Mouse (Mus musculus): ENCODE data around the gene Hhipl1. TPM values are rescaled to one million over a fixed set of nuclear protein-coding genes. Genes with fewer than 3 reads are reported as not detected.

Gene Hhipl1
- polyA plus RNA-seq, 1 experiment from 2014 or later: 2.3 TPM

GRCm38 (mm10) chr12:108308363-108308856 is 2.3 kb downstream of the Hhipl1 start:
- Histone ChIP-seq H3K4me2 (ENCODE audit: low read depth, low read length) (no peak overlapping the region), H3K4me3 (ENCODE audit: low read depth, low read length) (no peak overlapping the region), H3K9me3 (ENCODE audit: control insufficient read depth, low read length) (no peaks in the 10 kb centered on the region), H3K36me3 (ENCODE audit: control insufficient read depth, insufficient read depth, low read length) (no peaks in the 10 kb centered on the region), H3K27me3 (ENCODE audit: control insufficient read depth, insufficient read depth, low read length) (no peaks in the 10 kb centered on the region), H3K4me1 (ENCODE audit: control insufficient read depth, insufficient read depth, low read length) (peaks cover 3% of the 10 kb centered on the region; the same call in 1 of the 2 replicates), H3K27ac (ENCODE audit: low read depth, low read length) (no peak overlapping the region), H3K9ac (replicated peaks; ENCODE audit: low read depth, low read length) (no peak overlapping the region)
- WGBS: 89% methylated on average over 16 of the region's 16 CpGs
- ATAC-seq (ENCODE audit: low read depth): no peak

- H3K9ac ChIP-seq (replicated peaks; ENCODE audit: low read depth, low read length): no peak overlapping the region
- no peak for ATAC-seq (ENCODE audit: low read depth)
- no peaks in the 10 kb centered on the region for H3K36me3 ChIP-seq (ENCODE audit: control insufficient read depth, insufficient read depth, low read length)
- peaks cover 3% of the 10 kb centered on the region; the same call in 1 of the 2 replicates for H3K4me1 ChIP-seq (ENCODE audit: control insufficient read depth, insufficient read depth, low read length)
- no peaks in the 10 kb centered on the region for H3K9me3 ChIP-seq (ENCODE audit: control insufficient read depth, low read length)
- no peaks in the 10 kb centered on the region for H3K27me3 ChIP-seq (ENCODE audit: control insufficient read depth, insufficient read depth, low read length)
- no peak overlapping the region for H3K27ac ChIP-seq (ENCODE audit: low read depth, low read length)
- H3K4me2 ChIP-seq (ENCODE audit: low read depth, low read length): no peak overlapping the region
- no peak overlapping the region for H3K4me3 ChIP-seq (ENCODE audit: low read depth, low read length)
- WGBS: 61% methylated on average over 8 of the region's 8 CpGs
These were observed 3.2 kb downstream of the Hhipl1 start for GRCm38 (mm10) chr12:108309116-108309794.

GRCm38 (mm10) chr12:108310041-108310440 is 4.0 kb downstream of the Hhipl1 start:
- no peak for ATAC-seq (ENCODE audit: low read depth)
- no peaks in the 10 kb centered on the region for H3K9me3 ChIP-seq (ENCODE audit: control insufficient read depth, low read length)
- H3K4me3 ChIP-seq (ENCODE audit: low read depth, low read length): no peak overlapping the region
- no peak overlapping the region for H3K27ac ChIP-seq (ENCODE audit: low read depth, low read length)
- WGBS: 94% methylated on average over 4 of the region's 4 CpGs
- no peak overlapping the region for H3K4me2 ChIP-seq (ENCODE audit: low read depth, low read length)
- H3K4me1 ChIP-seq (ENCODE audit: control insufficient read depth, insufficient read depth, low read length): peaks cover 3% of the 10 kb centered on the region; the same call in 1 of the 2 replicates
- H3K36me3 ChIP-seq (ENCODE audit: control insufficient read depth, insufficient read depth, low read length): no peaks in the 10 kb centered on the region
- no peak overlapping the region for H3K9ac ChIP-seq (replicated peaks; ENCODE audit: low read depth, low read length)
- no peaks in the 10 kb centered on the region for H3K27me3 ChIP-seq (ENCODE audit: control insufficient read depth, insufficient read depth, low read length)

GRCm38 (mm10) chr12:108310456-108311027 is 4.5 kb downstream of the Hhipl1 start:
- no peaks in the 10 kb centered on the region for H3K27me3 ChIP-seq (ENCODE audit: control insufficient read depth, insufficient read depth, low read length)
- peaks cover 3% of the 10 kb centered on the region; the same call in 1 of the 2 replicates for H3K4me1 ChIP-seq (ENCODE audit: control insufficient read depth, insufficient read depth, low read length)
- H3K36me3 ChIP-seq (ENCODE audit: control insufficient read depth, insufficient read depth, low read length): no peaks in the 10 kb centered on the region
- WGBS: 77% methylated on average over 7 of the region's 7 CpGs
- no peak for ATAC-seq (ENCODE audit: low read depth)
- no peak overlapping the region for H3K27ac ChIP-seq (ENCODE audit: low read depth, low read length)
- H3K4me2 ChIP-seq (ENCODE audit: low read depth, low read length): no peak overlapping the region
- no peak overlapping the region for H3K4me3 ChIP-seq (ENCODE audit: low read depth, low read length)
- no peaks in the 10 kb centered on the region for H3K9me3 ChIP-seq (ENCODE audit: control insufficient read depth, low read length)
- H3K9ac ChIP-seq (replicated peaks; ENCODE audit: low read depth, low read length): no peak overlapping the region

- Histone ChIP-seq H3K36me3 (ENCODE audit: control insufficient read depth, insufficient read depth, low read length) (no peaks in the 10 kb centered on the region), H3K4me2 (ENCODE audit: low read depth, low read length) (no peak overlapping the region), H3K27ac (ENCODE audit: low read depth, low read length) (no peak overlapping the region), H3K4me1 (ENCODE audit: control insufficient read depth, insufficient read depth, low read length) (no peaks in the 10 kb centered on the region), H3K9me3 (ENCODE audit: control insufficient read depth, low read length) (no peaks in the 10 kb centered on the region), H3K27me3 (ENCODE audit: control insufficient read depth, insufficient read depth, low read length) (no peaks in the 10 kb centered on the region), H3K9ac (replicated peaks; ENCODE audit: low read depth, low read length) (no peak overlapping the region), H3K4me3 (ENCODE audit: low read depth, low read length) (no peak overlapping the region)
- ATAC-seq (ENCODE audit: low read depth): no peak
- WGBS: 93% methylated on average over 27 of the region's 27 CpGs
These were observed 5.7 kb downstream of the Hhipl1 start for GRCm38 (mm10) chr12:108311741-108312290.

GRCm38 (mm10) chr12:108312432-108312851 is 6.4 kb downstream of the Hhipl1 start:
- H3K9ac ChIP-seq (replicated peaks; ENCODE audit: low read depth, low read length): no peak overlapping the region
- no peaks in the 10 kb centered on the region for H3K9me3 ChIP-seq (ENCODE audit: control insufficient read depth, low read length)
- H3K4me1 ChIP-seq (ENCODE audit: control insufficient read depth, insufficient read depth, low read length): 0 out of 2 replicates have a peak, but pooled peaks cover 3% of the 10 kb centered on the region
- no peak overlapping the region for H3K4me3 ChIP-seq (ENCODE audit: low read depth, low read length)
- H3K4me2 ChIP-seq (ENCODE audit: low read depth, low read length): no peak overlapping the region
- H3K27me3 ChIP-seq (ENCODE audit: control insufficient read depth, insufficient read depth, low read length): no peaks in the 10 kb centered on the region
- H3K36me3 ChIP-seq (ENCODE audit: control insufficient read depth, insufficient read depth, low read length): no peaks in the 10 kb centered on the region
- no peak for ATAC-seq (ENCODE audit: low read depth)
- no peak overlapping the region for H3K27ac ChIP-seq (ENCODE audit: low read depth, low read length)
- 27% methylated on average over 6 of the region's 6 CpGs for WGBS

GRCm38 (mm10) chr12:108313244-108313772 is 7.2 kb downstream of the Hhipl1 start:
- no peak overlapping the region for H3K4me3 ChIP-seq (ENCODE audit: low read depth, low read length)
- H3K36me3 ChIP-seq (ENCODE audit: control insufficient read depth, insufficient read depth, low read length): no peaks in the 10 kb centered on the region
- H3K9ac ChIP-seq (replicated peaks; ENCODE audit: low read depth, low read length): no peak overlapping the region
- H3K27me3 ChIP-seq (ENCODE audit: control insufficient read depth, insufficient read depth, low read length): no peaks in the 10 kb centered on the region
- ATAC-seq (ENCODE audit: low read depth): no peak
- peaks cover 4% of the 10 kb centered on the region; the same call in 1 of the 2 replicates for H3K4me1 ChIP-seq (ENCODE audit: control insufficient read depth, insufficient read depth, low read length)
- H3K4me2 ChIP-seq (ENCODE audit: low read depth, low read length): no peak overlapping the region
- no peaks in the 10 kb centered on the region for H3K9me3 ChIP-seq (ENCODE audit: control insufficient read depth, low read length)
- no peak overlapping the region for H3K27ac ChIP-seq (ENCODE audit: low read depth, low read length)
- 97% methylated on average over 1 of the region's 1 CpGs for WGBS

GRCm38 (mm10) chr12:108315818-108316217 is 9.7 kb downstream of the Hhipl1 start:
- Histone ChIP-seq H3K27ac (ENCODE audit: low read depth, low read length) (no peak overlapping the region), H3K9me3 (ENCODE audit: control insufficient read depth, low read length) (no peaks in the 10 kb centered on the region), H3K4me2 (ENCODE audit: low read depth, low read length) (no peak overlapping the region), H3K4me1 (ENCODE audit: control insufficient read depth, insufficient read depth, low read length) (peaks cover 7% of the 10 kb centered on the region; the same call in 1 of the 2 replicates), H3K27me3 (ENCODE audit: control insufficient read depth, insufficient read depth, low read length) (0 out of 2 replicates have a peak, but pooled peaks cover 3% of the 10 kb centered on the region), H3K4me3 (ENCODE audit: low read depth, low read length) (no peak overlapping the region), H3K36me3 (ENCODE audit: control insufficient read depth, insufficient read depth, low read length) (no peaks in the 10 kb centered on the region), H3K9ac (replicated peaks; ENCODE audit: low read depth, low read length) (no peak overlapping the region)
- WGBS: 58% methylated on average over 10 of the region's 10 CpGs
- no peak for ATAC-seq (ENCODE audit: low read depth)

- Histone ChIP-seq H3K9me3 (ENCODE audit: control insufficient read depth, low read length) (no peaks in the 10 kb centered on the region), H3K27me3 (ENCODE audit: control insufficient read depth, insufficient read depth, low read length) (0 out of 2 replicates have a peak, but pooled peaks cover 3% of the 10 kb centered on the region), H3K27ac (ENCODE audit: low read depth, low read length) (no peak overlapping the region), H3K4me1 (ENCODE audit: control insufficient read depth, insufficient read depth, low read length) (peaks cover 7% of the 10 kb centered on the region; the same call in 1 of the 2 replicates), H3K9ac (replicated peaks; ENCODE audit: low read depth, low read length) (no peak overlapping the region), H3K4me2 (ENCODE audit: low read depth, low read length) (no peak overlapping the region), H3K4me3 (ENCODE audit: low read depth, low read length) (no peak overlapping the region), H3K36me3 (ENCODE audit: control insufficient read depth, insufficient read depth, low read length) (no peaks in the 10 kb centered on the region)
- WGBS: 33% methylated on average over 6 of the region's 6 CpGs
- no peak for ATAC-seq (ENCODE audit: low read depth)
These were observed 10.6 kb downstream of the Hhipl1 start for GRCm38 (mm10) chr12:108316655-108317054.
